Mouse (Mus musculus): Measurements from ENCODE around the gene 1810049J17Rik. TPM values are rescaled to one million over a fixed set of nuclear protein-coding genes. Genes with fewer than 3 reads are reported as not detected.

Gene 1810049J17Rik
- total and polyA plus RNA-seq, 2 experiments, result not detected

GRCm38 (mm10) chr15:12331300-12331699 is 9.6 kb upstream of the 1810049J17Rik start:
- 45% methylated on average over 1 of the region's 1 CpGs for WGBS
- peaks cover 43% of the 10 kb centered on the region for H3K79me2 ChIP-seq (ENCODE audit: control insufficient read depth, insufficient read depth, low read length)
- no peaks in the 10 kb centered on the region for H3K36me3 ChIP-seq (ENCODE audit: control insufficient read depth, insufficient read depth, low read length)
- H3K4me1 ChIP-seq (ENCODE audit: control insufficient read depth, insufficient read depth, low read length), result peaks cover 25% of the 10 kb centered on the region
- H3K27me3 ChIP-seq (ENCODE audit: control insufficient read depth, insufficient read depth, low read length), result no peaks in the 10 kb centered on the region
- H3K27ac ChIP-seq (replicated peaks; ENCODE audit: insufficient read depth, low read depth, low read length), result no peak overlapping the region
- no peak for TF ChIP-seq CTCF (IDR thresholded peaks at IDR 0.05; ENCODE audit: low read depth, low read length)
- no peak for TF ChIP-seq POLR2A (IDR thresholded peaks at IDR 0.05; ENCODE audit: extremely low read depth, insufficient read depth, low read length)
- no peak for DNase-seq (ENCODE audit: extremely low read depth, low read depth, low spot score)
- H3K4me3 ChIP-seq (ENCODE audit: insufficient read depth, low read depth, low read length), result no peak overlapping the region
- no peak overlapping the region for H3K9ac ChIP-seq (ENCODE audit: low read depth, low read length)

- TF ChIP-seq CTCF (IDR thresholded peaks at IDR 0.05; ENCODE audit: low read depth, low read length), result no peak
- no peak for TF ChIP-seq POLR2A (IDR thresholded peaks at IDR 0.05; ENCODE audit: extremely low read depth, insufficient read depth, low read length)
- Histone ChIP-seq H3K79me2 (ENCODE audit: control insufficient read depth, insufficient read depth, low read length) (peaks cover 45% of the 10 kb centered on the region), H3K4me3 (ENCODE audit: insufficient read depth, low read depth, low read length) (no peak overlapping the region), H3K36me3 (ENCODE audit: control insufficient read depth, insufficient read depth, low read length) (no peaks in the 10 kb centered on the region), H3K27ac (replicated peaks; ENCODE audit: insufficient read depth, low read depth, low read length) (0 out of 2 replicates have a peak overlapping the region, but pooled peaks have one; percentile 6), H3K9ac (ENCODE audit: low read depth, low read length) (no peak overlapping the region), H3K27me3 (ENCODE audit: control insufficient read depth, insufficient read depth, low read length) (no peaks in the 10 kb centered on the region), H3K4me1 (ENCODE audit: control insufficient read depth, insufficient read depth, low read length) (peaks cover 26% of the 10 kb centered on the region)
- DNase-seq (ENCODE audit: extremely low read depth, low read depth, low spot score), result no peak
Observed at GRCm38 (mm10) chr15:12330892-12331291, 9.2 kb upstream of the 1810049J17Rik start.

DNA sequence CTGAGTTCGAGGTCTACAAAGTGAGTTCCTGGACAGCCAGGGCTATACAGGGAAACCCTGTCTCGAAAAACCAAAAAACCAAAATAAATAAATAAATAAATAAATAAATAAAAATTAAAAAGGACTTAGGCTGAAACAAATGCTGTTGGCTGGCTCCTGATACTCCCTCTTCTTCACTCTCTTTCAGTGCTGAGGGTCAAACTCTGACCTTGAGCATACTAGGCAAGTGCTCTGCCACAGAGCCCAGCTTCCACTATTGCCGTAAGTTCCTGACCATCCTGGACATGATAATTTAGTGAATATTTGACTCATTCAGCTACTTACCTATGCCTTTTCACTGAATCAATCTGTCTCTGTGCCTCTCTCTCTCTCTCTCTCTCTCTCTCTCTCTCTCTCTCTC is 8.7 kb upstream of the 1810049J17Rik start:
- Histone ChIP-seq H3K36me3 (ENCODE audit: control insufficient read depth, insufficient read depth, low read length) (no peaks in the 10 kb centered on the region), H3K4me1 (ENCODE audit: control insufficient read depth, insufficient read depth, low read length) (peaks cover 29% of the 10 kb centered on the region), H3K9ac (ENCODE audit: low read depth, low read length) (no peak overlapping the region), H3K79me2 (ENCODE audit: control insufficient read depth, insufficient read depth, low read length) (peaks cover 50% of the 10 kb centered on the region), H3K27me3 (ENCODE audit: control insufficient read depth, insufficient read depth, low read length) (no peaks in the 10 kb centered on the region), H3K27ac (replicated peaks; ENCODE audit: insufficient read depth, low read depth, low read length) (peak overlapping the region; percentile 6; the same call in 1 of the 2 replicates), H3K4me3 (ENCODE audit: insufficient read depth, low read depth, low read length) (no peak overlapping the region)
- WGBS, result 39% methylated on average over 3 of the region's 3 CpGs
- TF ChIP-seq CTCF (IDR thresholded peaks at IDR 0.05; ENCODE audit: low read depth, low read length), result no peak
- no peak for TF ChIP-seq POLR2A (IDR thresholded peaks at IDR 0.05; ENCODE audit: extremely low read depth, insufficient read depth, low read length)
- DNase-seq (ENCODE audit: extremely low read depth, low read depth, low spot score), result peak; percentile 74

- Histone ChIP-seq H3K9ac (ENCODE audit: low read depth, low read length) (no peak overlapping the region), H3K4me3 (ENCODE audit: insufficient read depth, low read depth, low read length) (no peak overlapping the region), H3K36me3 (ENCODE audit: control insufficient read depth, insufficient read depth, low read length) (no peaks in the 10 kb centered on the region), H3K27ac (replicated peaks; ENCODE audit: insufficient read depth, low read depth, low read length) (no peak overlapping the region), H3K4me1 (ENCODE audit: control insufficient read depth, insufficient read depth, low read length) (peaks cover 16% of the 10 kb centered on the region), H3K27me3 (ENCODE audit: control insufficient read depth, insufficient read depth, low read length) (no peaks in the 10 kb centered on the region), H3K79me2 (ENCODE audit: control insufficient read depth, insufficient read depth, low read length) (peaks cover 46% of the 10 kb centered on the region)
- DNase-seq (ENCODE audit: extremely low read depth, low read depth, low spot score), result no peak
- TF ChIP-seq POLR2A (IDR thresholded peaks at IDR 0.05; ENCODE audit: extremely low read depth, insufficient read depth, low read length) (no peak), CTCF (IDR thresholded peaks at IDR 0.05; ENCODE audit: low read depth, low read length) (no peak)
- WGBS, result 91% methylated on average over 1 of the region's 1 CpGs
Observed at GRCm38 (mm10) chr15:12324326-12324725, 2.6 kb upstream of the 1810049J17Rik start.

DNA sequence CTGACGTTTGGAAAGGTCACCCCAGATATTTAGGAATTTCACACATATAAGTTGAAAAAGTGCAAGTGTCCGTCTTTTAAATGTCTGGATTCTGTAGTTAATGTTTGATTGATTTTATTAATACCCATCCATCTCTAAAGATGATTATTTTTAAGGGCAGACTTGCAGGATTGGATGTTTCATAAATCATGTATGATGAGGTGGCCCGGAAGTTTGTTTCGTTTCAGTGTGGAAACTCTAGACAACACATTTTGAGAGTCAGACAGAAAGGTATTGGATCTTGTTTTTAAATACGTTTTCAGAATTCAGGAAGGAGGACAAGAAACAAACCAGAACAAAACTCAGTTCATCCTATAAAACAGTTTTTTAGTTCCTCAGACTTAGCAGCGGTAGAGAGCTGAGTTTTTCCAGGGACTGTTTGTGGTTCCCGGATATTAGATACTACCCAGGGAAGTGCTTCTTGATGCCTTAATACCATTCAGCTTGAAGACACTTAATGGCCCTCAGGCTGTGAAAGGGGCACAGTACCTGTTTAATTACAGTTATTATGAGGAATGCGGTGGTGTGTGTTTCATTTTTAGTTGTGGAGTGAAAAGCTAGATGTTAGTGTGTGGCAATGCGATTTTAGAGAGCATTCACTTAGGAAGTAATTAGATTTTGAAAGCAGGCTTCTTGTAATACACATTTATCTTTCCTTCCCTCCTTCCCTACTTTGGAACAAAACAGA is 1.1 kb upstream of the 1810049J17Rik start:
- DNase-seq (ENCODE audit: extremely low read depth, low read depth, low spot score), result no peak
- TF ChIP-seq POLR2A (IDR thresholded peaks at IDR 0.05; ENCODE audit: extremely low read depth, insufficient read depth, low read length), result no peak
- no peak for TF ChIP-seq CTCF (IDR thresholded peaks at IDR 0.05; ENCODE audit: low read depth, low read length)
- Histone ChIP-seq H3K4me3 (ENCODE audit: insufficient read depth, low read depth, low read length) (peak overlapping the region; percentile 93), H3K27me3 (ENCODE audit: control insufficient read depth, insufficient read depth, low read length) (no peaks in the 10 kb centered on the region), H3K4me1 (ENCODE audit: control insufficient read depth, insufficient read depth, low read length) (peaks cover 15% of the 10 kb centered on the region), H3K27ac (replicated peaks; ENCODE audit: insufficient read depth, low read depth, low read length) (0 out of 2 replicates have a peak overlapping the region, but pooled peaks have one; percentile 94), H3K79me2 (ENCODE audit: control insufficient read depth, insufficient read depth, low read length) (peaks cover 38% of the 10 kb centered on the region), H3K36me3 (ENCODE audit: control insufficient read depth, insufficient read depth, low read length) (no peaks in the 10 kb centered on the region), H3K9ac (ENCODE audit: low read depth, low read length) (peak overlapping the region; percentile 98)
- WGBS, result 5% methylated on average over 9 of the region's 9 CpGs

Data from liver, adult 2 months (tissue).